Mouse (Mus musculus): ENCODE measurements at regions not wholly inside any gene's neighbourhood (a gene's known extent, or its start where the extent isn't known, plus 50 kb on each side); places are given as distances from the start of the nearest gene placed in this dataset.

- DNase-seq (ENCODE audit: low spot score in 2 of 2): no peak
Measured at GRCm38 (mm10) chr16:91156506-91156905, 61.6 kb upstream of the 4932438H23Rik start.

- peak; percentile 4 to 36 for DNase-seq (ENCODE audit: low spot score in 2 of 2)
Measured at GRCm38 (mm10) chr16:91160679-91161078, 64.6 kb upstream of the Olig2 start.

- DNase-seq (ENCODE audit: low spot score in 2 of 2): no peak
Measured at GRCm38 (mm10) chr16:91161616-91162015, 63.6 kb upstream of the Olig2 start.

- DNase-seq (ENCODE audit: low spot score in 2 of 2): no peak
Measured at GRCm38 (mm10) chr16:91162381-91162780, 62.9 kb upstream of the Olig2 start.

- DNase-seq (ENCODE audit: low spot score in 2 of 2): no peak
Measured at GRCm38 (mm10) chr16:91165906-91166305, 59.4 kb upstream of the Olig2 start.

GRCm38 (mm10) chr16:91166866-91167265, 58.4 kb upstream of the Olig2 start:
- DNase-seq (ENCODE audit: low spot score in 2 of 2): peak; percentile 47 to 61

GRCm38 (mm10) chr16:91168398-91168797, 56.9 kb upstream of the Olig2 start:
- no peak for DNase-seq (ENCODE audit: low spot score in 2 of 2)

- DNase-seq (ENCODE audit: low spot score in 2 of 2): no peak
Measured at GRCm38 (mm10) chr16:91169829-91170228, 55.4 kb upstream of the Olig2 start.

- no peak for DNase-seq (ENCODE audit: low spot score in 2 of 2)
Measured at GRCm38 (mm10) chr16:91171911-91172440, 53.3 kb upstream of the Olig2 start.

- DNase-seq (ENCODE audit: low spot score in 2 of 2): no peak
Measured at GRCm38 (mm10) chr16:91172510-91172909, 52.7 kb upstream of the Olig2 start.

- no peak for DNase-seq (ENCODE audit: low spot score in 2 of 2)
Measured at GRCm38 (mm10) chr16:91173241-91173640, 52.0 kb upstream of the Olig2 start.

GRCm38 (mm10) chr16:91173870-91174278, 51.4 kb upstream of the Olig2 start:
- no peak for DNase-seq (ENCODE audit: low spot score in 2 of 2)

GRCm38 (mm10) chr16:91174401-91174800, 50.9 kb upstream of the Olig2 start:
- no peak for DNase-seq (ENCODE audit: low spot score in 2 of 2)

Measured in left cerebral cortex, adult 18-20 months (tissue).